Mouse (Mus musculus) CH12.LX (cell line): ENCODE results near the gene Ninl. TPM values are rescaled to one million over a fixed set of nuclear protein-coding genes. Genes with fewer than 3 reads are reported as not detected.

Experiments
- DNase-seq: peaks from one replicate; pipeline ENCODE4 v3.0.0-alpha.2; 2013; ENCODE audit errors: extremely low read depth
- H3K27ac ChIP-seq: 2 replicates; pipeline ENCODE4 v1.5.1; 2012; ENCODE audit warnings: low read depth, mild to moderate bottlenecking, control low read depth, moderate library complexity; ENCODE audit not compliant: insufficient read depth
- H3K27me3 ChIP-seq: replicated peaks from 2 replicates; pipeline ENCODE3; 2012; ENCODE audit warnings: inconsistent platforms
- H3K36me3 ChIP-seq, 2 experiments: replicated peaks in 1 of 2; 2 replicates each; pipeline versions ENCODE3 to v1.6.1; 2012; ENCODE audit warnings: inconsistent platforms in 1 of 2, low read length in 1 of 2, mild to moderate bottlenecking in 1 of 2, mixed read lengths in 1 of 2, moderate library complexity in 1 of 2; ENCODE audit not compliant: control insufficient read depth in 1 of 2, insufficient read depth in 1 of 2
- H3K4me1 ChIP-seq, 2 experiments: 2 replicates each; pipeline ENCODE4 v1.6.1; 2012; ENCODE audit warnings: inconsistent platforms in 1 of 2, moderate library complexity in 1 of 2; ENCODE audit not compliant: insufficient read depth in 2 of 2, control insufficient read depth in 1 of 2
- H3K4me2 ChIP-seq: 2 replicates; pipeline ENCODE4 v1.6.1; 2012; ENCODE audit warnings: low read depth, mild to moderate bottlenecking, control low read depth; ENCODE audit not compliant: poor library complexity, insufficient read depth, severe bottlenecking
- H3K4me3 ChIP-seq, 3 experiments: fragments of 150-350 bp in 1 of 3; sonication (generic) in 1 of 3; replicated peaks in 1 of 3; 2 replicates each; pipeline versions ENCODE3 to v1.5.1; 2011 to 2012; ENCODE audit warnings: low read depth in 2 of 3, low read length in 2 of 3, mild to moderate bottlenecking in 2 of 3, moderate library complexity in 2 of 3, control low read depth in 1 of 3, improper control_type of control experiment in 1 of 3, inconsistent platforms in 1 of 3, mixed read lengths in 1 of 3; ENCODE audit not compliant: poor library complexity in 1 of 3
- H3K79me2 ChIP-seq: replicated peaks from 2 replicates; pipeline ENCODE4 v1.6.1; 2012; ENCODE audit warnings: mild to moderate bottlenecking, moderate library complexity; ENCODE audit not compliant: control insufficient read depth, poor library complexity, insufficient read depth, severe bottlenecking; ENCODE audit errors: extremely low read depth
- H3K9ac ChIP-seq: 2 replicates; pipeline ENCODE4 v1.6.1; 2012; ENCODE audit warnings: low read depth, mild to moderate bottlenecking, control low read depth, moderate library complexity; ENCODE audit not compliant: insufficient read depth
- H3K9me3 ChIP-seq: replicated peaks from 2 replicates; pipeline ENCODE3; 2012; ENCODE audit warnings: low read length, inconsistent platforms, mixed read lengths
- CHD1 ChIP-seq: IDR thresholded peaks from 2 replicates; pipeline ENCODE4 v1.6.1; 2012; ENCODE audit warnings: low read depth, low read length, improper control_type of control experiment, inconsistent platforms
- ELF1 ChIP-seq: IDR thresholded peaks from 2 replicates; pipeline ENCODE4 v1.6.1; 2014; ENCODE audit warnings: low read depth, mild to moderate bottlenecking, inconsistent platforms, low read length, improper control_type of control experiment
- ETS1 ChIP-seq: conservative IDR thresholded peaks from 2 replicates; pipeline ENCODE4 v1.6.1; 2012; ENCODE audit warnings: low read depth, mild to moderate bottlenecking, inconsistent platforms, low read length, improper control_type of control experiment, moderate library complexity
- HCFC1 ChIP-seq: IDR thresholded peaks from 2 replicates; pipeline ENCODE4 v1.6.1; 2012; ENCODE audit warnings: low read depth, mild to moderate bottlenecking, inconsistent platforms, low read length, improper control_type of control experiment
- JUND ChIP-seq: conservative IDR thresholded peaks from 2 replicates; pipeline ENCODE4 v1.6.1; 2011; ENCODE audit warnings: low read depth, low read length, improper control_type of control experiment
- KAT2A ChIP-seq: IDR thresholded peaks from 2 replicates; pipeline ENCODE4 v1.6.1; 2012; ENCODE audit warnings: low read length, improper control_type of control experiment, inconsistent platforms; ENCODE audit not compliant: insufficient replicate concordance
- MEF2A ChIP-seq: IDR thresholded peaks from 2 replicates; pipeline ENCODE4 v1.6.1; 2014; ENCODE audit warnings: low read depth, mild to moderate bottlenecking, inconsistent platforms, low read length, improper control_type of control experiment, borderline replicate concordance
- MXI1 ChIP-seq: IDR thresholded peaks from 2 replicates; pipeline ENCODE4 v1.6.1; 2011; ENCODE audit warnings: mild to moderate bottlenecking, low read depth, low read length, improper control_type of control experiment
- MYC ChIP-seq: IDR thresholded peaks from 2 replicates; pipeline ENCODE4 v1.6.1; 2011; ENCODE audit warnings: low read depth, mild to moderate bottlenecking, improper control_type of control experiment, low read length
- NRF1 ChIP-seq: IDR thresholded peaks from 2 replicates; pipeline ENCODE4 v1.6.1; 2014; ENCODE audit warnings: low read depth, mild to moderate bottlenecking, inconsistent platforms, low read length, improper control_type of control experiment, moderate library complexity
- POLR2A ChIP-seq: IDR thresholded peaks from 2 replicates; pipeline ENCODE4 v1.6.1; 2011; ENCODE audit warnings: low read depth, mild to moderate bottlenecking, improper control_type of control experiment, low read length
- POLR2AphosphoS2 ChIP-seq: IDR thresholded peaks from 2 replicates; pipeline ENCODE4 v1.6.1; 2011; ENCODE audit warnings: low read depth, low read length, improper control_type of control experiment
- RAD21 ChIP-seq: IDR thresholded peaks from 2 replicates; pipeline ENCODE4 v1.6.1; 2011; ENCODE audit warnings: low read depth, mild to moderate bottlenecking, low read length, improper control_type of control experiment, moderate library complexity
- RCOR1 ChIP-seq: conservative IDR thresholded peaks from 2 replicates; pipeline ENCODE4 v1.6.1; 2012; ENCODE audit warnings: low read depth, mild to moderate bottlenecking, inconsistent platforms, low read length, improper control_type of control experiment
- SMC3 ChIP-seq: IDR thresholded peaks from 2 replicates; pipeline ENCODE4 v1.6.1; 2011; ENCODE audit warnings: low read depth, low read length, improper control_type of control experiment
- TCF12 ChIP-seq: IDR thresholded peaks from 2 replicates; pipeline ENCODE4 v1.6.1; 2014; ENCODE audit warnings: low read depth, mild to moderate bottlenecking, inconsistent platforms, low read length, improper control_type of control experiment
- UBTF ChIP-seq: IDR thresholded peaks from 2 replicates; pipeline ENCODE4 v1.6.1; 2012; ENCODE audit warnings: low read depth, mild to moderate bottlenecking, inconsistent platforms, low read length, improper control_type of control experiment, moderate library complexity
- USF1 ChIP-seq: IDR thresholded peaks from 2 replicates; pipeline ENCODE4 v1.6.1; 2014; ENCODE audit warnings: low read depth, mild to moderate bottlenecking, inconsistent platforms, low read length, improper control_type of control experiment
- ZC3H11A ChIP-seq: IDR thresholded peaks from 2 replicates; pipeline ENCODE4 v1.6.1; 2012; ENCODE audit warnings: low read depth, mild to moderate bottlenecking, inconsistent platforms, low read length, improper control_type of control experiment
- ZMIZ1 ChIP-seq: IDR thresholded peaks from 2 replicates; pipeline ENCODE4 v1.6.1; 2012; ENCODE audit warnings: low read depth, mild to moderate bottlenecking, inconsistent platforms, low read length, improper control_type of control experiment
- ZNF384 ChIP-seq: IDR thresholded peaks from 2 replicates; pipeline ENCODE4 v1.6.1; 2012; ENCODE audit warnings: low read depth, low read length, improper control_type of control experiment, inconsistent platforms
- dilution Hi-C: fragments of 300-500 bp; cut with MboI; formaldehyde crosslinking; loops from 2 replicates; pipeline ENCODE4 v1.14.3; 2020; ENCODE audit warnings: low sequenced_read_pairs; ENCODE audit not compliant: extremely low pct_unique_long_range_greater_than_20kb, extremely low pct_ligation_motif_present
- in situ Hi-C: fragments of 300-500 bp; cut with MboI; formaldehyde crosslinking; loops from 3 replicates; pipeline ENCODE4 v1.14.3; 2019; ENCODE audit warnings: low sequenced_read_pairs, low pct_ligation_motif_present, low pct_unique_long_range_greater_than_20kb, mixed read lengths
- polyA plus RNA-seq: library from polyadenylated mRNA; unstranded; fragments of >175 nt; gene quantifications from 2 replicates; pipeline ENCODE4 v1.2.1, GENCODE M21; 2012; ENCODE audit warnings: low read depth; ENCODE audit not compliant: insufficient read length
- total RNA-seq, 2 experiments: library from RNA; depleted of rRNA; stranded (reverse); fragments of 300-350 nt in 1 of 2; fragments of >200 nt in 1 of 2; gene quantifications; 2 replicates each; pipeline ENCODE4 v1.2.3; 2012 to 2014

Gene Ninl
- total and polyA plus RNA-seq, 3 experiments, result 1.8 to 6.6 (median 3.5) TPM

DNA sequence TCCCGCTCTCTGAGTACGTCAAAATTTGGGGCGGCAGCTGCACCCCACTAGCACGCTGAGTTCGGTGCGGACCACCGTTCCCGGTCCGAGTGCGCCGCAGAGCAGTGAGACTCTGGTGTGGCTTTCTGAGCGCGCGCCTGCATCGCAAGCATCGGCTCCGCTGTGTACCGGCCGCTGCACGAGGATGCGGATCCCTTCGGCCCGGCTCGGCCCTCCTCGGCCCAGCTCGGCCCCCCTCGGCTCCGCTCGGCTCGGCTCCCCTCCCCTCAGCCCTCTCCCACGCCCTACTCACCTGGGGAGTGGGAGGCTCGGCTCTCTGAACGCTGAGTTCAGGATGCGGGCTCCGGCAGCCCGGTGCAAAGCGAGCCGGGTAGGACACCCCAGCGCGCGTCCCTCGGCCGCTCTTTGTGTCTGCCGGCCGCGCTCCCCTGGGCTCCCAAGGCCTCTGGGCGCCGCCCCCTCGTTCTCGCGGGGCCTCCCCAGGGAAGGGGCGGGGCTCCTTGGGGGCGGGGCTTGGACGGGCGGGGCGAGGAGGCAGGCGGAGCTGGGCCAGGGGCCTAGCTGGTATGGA, 30.2 kb downstream of the Ninl start (continued):
- peak; percentile 61 for TF ChIP-seq MXI1
- no peak for TF ChIP-seq NRF1
- no peak for TF ChIP-seq MYC
- no peak for TF ChIP-seq RAD21
- no peak for TF ChIP-seq CHD1

DNA sequence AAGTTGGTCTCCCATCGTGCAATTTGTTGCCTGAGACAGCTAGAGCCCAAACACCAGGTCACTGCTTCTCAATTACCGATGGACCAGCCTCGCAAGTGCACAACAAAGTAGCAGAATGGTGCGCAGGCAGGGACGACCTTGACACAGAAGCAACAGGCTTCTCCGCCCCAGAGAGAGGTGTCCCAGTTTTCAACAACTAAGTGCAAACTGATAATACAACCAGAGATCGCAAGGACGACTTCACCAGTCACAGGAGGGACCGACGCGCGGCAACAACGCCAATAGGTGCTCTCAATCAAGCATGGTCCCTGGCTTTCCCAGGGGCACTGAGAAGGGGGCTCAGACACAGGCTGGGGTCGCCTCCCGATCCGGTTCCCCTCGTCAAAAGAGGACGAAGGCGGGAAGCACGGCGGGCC, 30.7 kb downstream of the Ninl start:
- DNase-seq, result no peak
- Histone ChIP-seq H3K79me2 (no peaks in the 10 kb centered on the region), H3K4me2 (peak overlapping the region; percentile 83), H3K27me3 (peaks cover 27% of the 10 kb centered on the region), H3K4me3 (peak overlapping the region; percentile 47 to 96 (median 62)), H3K9ac (peak overlapping the region; percentile 72), H3K9me3 (no peaks in the 10 kb centered on the region), H3K4me1 (peaks cover 2 to 11% of the 10 kb centered on the region in 2 experiments; a peak in 3 of 4 replicates), H3K27ac (no peak overlapping the region), H3K36me3 (no peaks in the 10 kb centered on the region)
- dilution Hi-C loops (no loop called here), in situ Hi-C loops (loop anchor here (25.0 kb wide), 2 partner anchors 171 to 446 kb away; partner anchors contain the start of gene Cst7)
- no peak for TF ChIP-seq ZMIZ1
- no peak for TF ChIP-seq POLR2A
- no peak for TF ChIP-seq TCF12
- TF ChIP-seq POLR2AphosphoS2, result no peak
- TF ChIP-seq ZNF384, result no peak
- TF ChIP-seq ZC3H11A, result no peak
- no peak for TF ChIP-seq HCFC1
- TF ChIP-seq CHD1, result no peak
- TF ChIP-seq NRF1, result no peak

DNA sequence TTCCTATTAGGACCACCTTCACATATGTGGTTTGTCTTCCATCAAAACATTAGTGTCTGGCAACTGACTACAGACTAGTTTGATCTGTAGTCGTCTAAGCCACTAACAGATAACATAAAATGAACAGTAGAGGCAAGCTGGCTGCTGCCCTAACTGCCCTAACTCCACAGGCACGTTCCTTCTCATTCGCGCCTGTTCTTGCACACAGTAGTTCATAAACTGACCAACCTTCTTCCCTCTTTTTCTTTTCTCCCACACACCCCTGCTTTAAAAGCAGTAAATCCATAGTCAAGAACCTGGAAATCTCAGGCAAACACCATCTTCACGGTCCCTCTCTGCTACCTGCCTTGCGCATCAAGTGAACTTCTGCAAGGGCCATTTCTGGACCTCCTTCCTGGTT, 31.2 kb downstream of the Ninl start:
- in situ Hi-C loops, result loop anchor here (25.0 kb wide), 2 partner anchors 171 to 446 kb away; partner anchors contain the start of gene Cst7
- H3K27me3 ChIP-seq, result peaks cover 27% of the 10 kb centered on the region
- H3K27ac ChIP-seq, result no peak overlapping the region
- peak overlapping the region; percentile 83 for H3K4me2 ChIP-seq
- H3K4me1 ChIP-seq, result peaks cover 2 to 11% of the 10 kb centered on the region in 2 experiments; a peak in 3 of 4 replicates
- no peak for TF ChIP-seq NRF1
- no peak for TF ChIP-seq SMC3
- no peak for TF ChIP-seq ZNF384
- no peak for TF ChIP-seq ZC3H11A
- no peak for TF ChIP-seq ETS1
- no peak for TF ChIP-seq JUND
- TF ChIP-seq KAT2A, result no peak
- TF ChIP-seq RCOR1, result no peak
- no peak for TF ChIP-seq UBTF
- TF ChIP-seq ZMIZ1, result no peak
- TF ChIP-seq MEF2A, result no peak
- no peak for TF ChIP-seq USF1
- TF ChIP-seq POLR2A, result no peak
- TF ChIP-seq ELF1, result no peak
- H3K36me3 ChIP-seq, result no peaks in the 10 kb centered on the region
- dilution Hi-C loops, result no loop called here
- H3K9me3 ChIP-seq, result no peaks in the 10 kb centered on the region
- DNase-seq, result no peak
- H3K9ac ChIP-seq, result no peak overlapping the region; the same call in 1 of the 2 replicates
- H3K4me3 ChIP-seq, result no peak overlapping the region
- no peaks in the 10 kb centered on the region for H3K79me2 ChIP-seq
